Mouse (Mus musculus) hindbrain, postnatal 0 days (tissue): Measurements from ENCODE around the gene Tcf20. TPM values are rescaled to one million over a fixed set of nuclear protein-coding genes. Genes with fewer than 3 reads are reported as not detected.
A peak's percentile ranks its signal among the peaks of the same experiment; 100 is the strongest.

Source experiments
- ATAC-seq: fragments of 200-750 bp; cut with Nextera tagmentation; 2 replicates; pipeline ENCODE4 v1.8.0; 2017; ENCODE audit warnings: mild to moderate bottlenecking, moderate TSS enrichment, moderate library complexity
- DNase-seq: peaks from one replicate; pipeline ENCODE4 v3.0.0-alpha.2; 2015; ENCODE audit warnings: low spot score
- H3K27ac ChIP-seq: fragments of 300-500 bp; sonication (generic); 2 replicates; pipeline ENCODE4 v1.5.1; 2014; ENCODE audit warnings: mild to moderate bottlenecking
- H3K27me3 ChIP-seq: fragments of 300-500 bp; sonication (generic); 2 replicates; pipeline ENCODE4 v1.6.1; 2014; ENCODE audit warnings: low read length, mixed read lengths; ENCODE audit not compliant: insufficient read depth
- H3K36me3 ChIP-seq: fragments of 300-500 bp; sonication (generic); 2 replicates; pipeline ENCODE4 v1.6.1; 2014; ENCODE audit warnings: low read length, mixed read lengths; ENCODE audit not compliant: insufficient read depth
- H3K4me1 ChIP-seq: fragments of 300-500 bp; sonication (generic); 2 replicates; pipeline ENCODE4 v1.6.1; 2014; ENCODE audit warnings: antibody characterized with exemption, low read length, mixed read lengths; ENCODE audit not compliant: insufficient read depth
- H3K4me2 ChIP-seq: fragments of 300-500 bp; sonication (generic); 2 replicates; pipeline ENCODE4 v1.6.1; 2014; ENCODE audit warnings: low read depth, mild to moderate bottlenecking, low read length, moderate library complexity, mixed read lengths
- H3K4me3 ChIP-seq: fragments of 300-500 bp; sonication (generic); 2 replicates; pipeline ENCODE4 v1.5.1; 2014; ENCODE audit warnings: low read length
- H3K9ac ChIP-seq: fragments of 300-500 bp; sonication (generic); replicated peaks from 2 replicates; pipeline ENCODE4 v1.6.1; 2014; ENCODE audit warnings: mild to moderate bottlenecking, low read length, moderate library complexity, mixed read lengths
- H3K9me3 ChIP-seq: fragments of 300-500 bp; sonication (generic); 2 replicates; pipeline ENCODE4 v1.6.1; 2016; ENCODE audit warnings: low read length, mixed read lengths
- CTCF ChIP-seq: IDR thresholded peaks from 2 replicates; pipeline ENCODE4 v1.5.1; 2016; ENCODE audit warnings: antibody characterized with exemption, control low read depth, low read depth
- WGBS: fragments of 180-500 bp; shearing (Covaris S2); extraction: QIAGEN DNeasy Blood & Tissue Kit; methylation state at CpG from one replicate; pipeline ENCODE4 v1.1.7; 2014; 5-methylcytosine and 5-hydroxymethylcytosine counted together
- polyA plus RNA-seq: library from polyadenylated mRNA; unstranded; fragments of >200 nt; fragmentation: Nextera tagmentation; extraction: Ambion mirVana; gene quantifications from 2 replicates; pipeline ENCODE4 v1.2.1, GENCODE M21; 2015
- total RNA-seq: library from RNA; depleted of rRNA; stranded (reverse); fragments of >200 nt; gene quantifications from 2 replicates; pipeline ENCODE4 v1.2.3, GENCODE M21; 2014

The Tcf20 gene
- total and polyA plus RNA-seq, 2 experiments from 2014 or later, result 8.6 to 98.3 TPM

DNA sequence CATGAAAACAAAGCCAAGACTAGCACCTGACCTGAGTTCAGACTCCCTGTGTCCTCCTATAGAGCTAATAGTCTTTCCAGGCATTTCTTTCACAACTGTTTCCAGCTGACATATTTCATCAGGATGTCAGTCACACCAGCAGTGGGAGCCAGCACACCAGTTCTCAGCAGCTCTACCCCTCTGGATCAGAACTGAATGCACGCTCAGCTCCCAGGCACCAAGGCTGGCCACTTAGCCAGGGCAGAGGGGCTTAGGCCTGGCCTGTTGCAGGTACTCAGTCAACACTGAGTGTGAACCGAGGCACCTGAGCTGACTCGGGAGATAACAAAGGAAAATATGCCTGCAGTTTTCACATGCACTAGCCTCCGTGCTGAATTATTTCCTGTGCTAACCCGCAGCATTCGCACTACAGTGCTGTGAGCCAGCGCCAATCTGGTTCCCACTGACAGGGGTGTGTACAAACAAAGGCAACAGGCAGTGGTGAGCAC lies 81.1 kb downstream of the Tcf20 start:
- Histone ChIP-seq H3K27ac (no peak overlapping the region), H3K4me1 (peaks cover 22% of the 10 kb centered on the region), H3K9me3 (no peaks in the 10 kb centered on the region), H3K36me3 (no peaks in the 10 kb centered on the region), H3K9ac (no peak overlapping the region), H3K4me2 (no peak overlapping the region), H3K4me3 (no peak overlapping the region), H3K27me3 (no peaks in the 10 kb centered on the region)
- peak; percentile 58 for TF ChIP-seq CTCF
- DNase-seq (no peak), ATAC-seq (no peak)
- 54% methylated on average over 7 of the region's 7 CpGs for WGBS

DNA sequence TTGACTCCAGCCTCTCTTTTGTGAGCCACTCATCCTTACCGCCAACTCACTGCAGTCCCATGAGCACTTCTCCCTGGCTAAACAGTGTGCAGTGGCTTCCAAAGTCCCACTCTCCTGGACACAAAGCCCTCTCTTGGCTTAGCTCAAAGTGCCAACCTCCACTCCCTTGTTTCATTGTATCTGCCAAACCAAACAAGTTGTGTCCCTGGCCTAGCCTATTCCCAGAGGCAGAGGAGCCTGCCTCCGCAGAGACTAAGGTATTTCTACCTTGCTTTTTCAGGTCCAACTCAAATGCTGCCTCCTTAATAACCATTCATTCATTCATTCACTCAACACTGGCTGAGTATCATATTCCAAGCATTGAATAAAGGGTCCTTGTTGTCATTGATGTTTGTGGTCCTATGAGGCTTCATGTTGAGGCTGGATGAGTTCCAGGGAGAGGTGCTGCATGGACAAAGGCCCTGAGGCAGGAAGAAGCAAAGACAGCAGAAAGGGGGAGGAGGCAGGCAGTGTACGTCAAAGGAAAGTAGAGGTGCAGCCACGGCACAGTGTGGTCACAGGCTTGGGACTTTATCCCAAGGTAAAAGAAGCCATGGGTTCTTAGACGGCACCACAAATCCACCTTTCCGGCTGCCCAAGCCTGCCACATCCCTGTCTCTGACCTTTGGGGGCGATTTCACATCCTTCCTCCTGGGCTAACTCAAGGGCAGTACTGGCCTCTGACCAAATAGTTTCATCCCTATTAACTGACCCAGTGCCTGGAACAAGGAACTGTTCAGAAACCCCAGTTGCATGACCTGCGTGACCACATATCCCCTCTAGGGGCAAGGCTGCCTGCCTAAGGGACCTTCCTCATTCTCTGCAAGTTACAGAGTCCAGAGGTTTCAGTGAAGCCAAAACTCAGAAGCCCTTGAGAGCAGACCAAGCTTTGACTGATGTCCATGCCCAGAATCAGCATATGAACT lies 82.0 kb downstream of the Tcf20 start:
- Histone ChIP-seq H3K27ac (no peak overlapping the region), H3K36me3 (no peaks in the 10 kb centered on the region), H3K4me2 (no peak overlapping the region), H3K4me1 (peaks cover 18% of the 10 kb centered on the region), H3K9me3 (no peaks in the 10 kb centered on the region), H3K4me3 (no peak overlapping the region), H3K9ac (no peak overlapping the region), H3K27me3 (no peaks in the 10 kb centered on the region)
- TF ChIP-seq CTCF, result 0 out of 2 replicates have a peak, but pooled peaks have one; percentile 10
- ATAC-seq, result no peak
- no peak for DNase-seq
- WGBS, result 68% methylated on average over 8 of the region's 8 CpGs

DNA sequence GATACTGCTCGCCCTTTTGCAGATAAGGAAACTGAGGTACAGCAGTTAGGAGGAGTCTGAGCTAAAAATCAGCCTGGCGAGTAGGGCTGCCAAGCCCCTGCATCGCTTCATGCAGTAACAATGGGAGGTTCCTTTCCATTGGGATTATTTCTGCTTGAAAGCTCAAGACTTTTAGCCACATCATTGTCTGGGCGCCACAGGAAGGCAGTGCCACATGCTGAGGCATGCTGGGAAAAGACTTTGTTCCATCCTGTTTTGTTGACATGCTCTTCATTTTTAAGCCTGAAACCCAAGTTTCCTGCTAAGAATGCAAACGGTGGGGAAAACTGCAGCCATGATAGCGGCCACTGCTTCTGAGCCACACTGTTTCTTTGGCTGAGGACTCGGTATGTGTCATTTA lies 83.1 kb downstream of the Tcf20 start:
- 16% methylated on average over 7 of the region's 7 CpGs for WGBS
- no peak for DNase-seq
- Histone ChIP-seq H3K27me3 (no peaks in the 10 kb centered on the region), H3K36me3 (no peaks in the 10 kb centered on the region), H3K4me1 (peaks cover 22% of the 10 kb centered on the region), H3K9me3 (no peaks in the 10 kb centered on the region), H3K27ac (no peak overlapping the region), H3K4me3 (no peak overlapping the region), H3K4me2 (no peak overlapping the region), H3K9ac (no peak overlapping the region)
- ATAC-seq, result no peak
- no peak for TF ChIP-seq CTCF

DNA sequence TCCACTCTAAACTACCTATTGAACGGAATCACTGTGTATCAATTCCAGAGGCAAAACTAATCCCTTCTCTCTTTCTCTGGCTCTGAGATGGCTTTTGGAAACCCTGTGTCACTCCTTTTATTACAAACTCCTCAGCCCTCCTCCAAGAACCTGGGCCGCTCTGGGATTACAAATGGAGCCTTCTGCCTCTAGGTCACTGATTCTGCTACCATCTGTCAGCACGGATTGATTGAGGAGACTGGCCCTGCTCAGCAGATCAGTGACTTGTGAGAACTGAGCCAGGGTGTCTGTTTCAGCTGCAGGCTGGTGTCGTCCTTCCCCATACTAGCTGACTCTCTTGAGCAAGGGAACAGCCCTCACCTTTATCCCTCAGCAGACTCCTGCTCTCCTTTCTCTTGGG lies 85.2 kb downstream of the Tcf20 start:
- peaks cover 27% of the 10 kb centered on the region for H3K4me1 ChIP-seq

DNA sequence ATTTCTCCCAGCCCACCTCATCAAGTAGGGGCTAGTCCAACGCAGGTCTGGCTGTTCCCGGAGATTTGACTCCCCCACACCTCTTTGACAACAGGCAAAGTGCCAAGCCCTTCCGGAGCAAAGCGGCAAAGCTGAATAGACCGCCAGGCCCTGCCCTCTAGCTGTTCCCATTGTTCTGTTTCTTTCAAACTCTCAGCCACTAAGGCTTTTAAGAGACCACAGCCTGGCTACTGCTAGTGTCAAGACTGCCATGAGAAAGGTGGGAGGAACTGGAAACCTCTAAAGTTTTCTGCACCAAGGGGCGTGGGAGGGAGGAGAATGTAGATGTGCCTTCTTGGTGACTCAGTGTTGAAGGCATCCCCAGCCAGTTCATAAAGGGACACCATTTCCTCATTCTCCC lies 86.4 kb downstream of the Tcf20 start:
- Histone ChIP-seq H3K36me3 (no peaks in the 10 kb centered on the region), H3K9me3 (no peaks in the 10 kb centered on the region), H3K4me1 (peaks cover 27% of the 10 kb centered on the region), H3K27me3 (no peaks in the 10 kb centered on the region), H3K4me2 (no peak overlapping the region), H3K4me3 (no peak overlapping the region), H3K9ac (no peak overlapping the region), H3K27ac (no peak overlapping the region)
- ATAC-seq (no peak), DNase-seq (peak; percentile 50)
- TF ChIP-seq CTCF, result no peak
- WGBS, result 16% methylated on average over 6 of the region's 6 CpGs

More for the DNA sequence above, 85.2 kb downstream of the Tcf20 start:
- Histone ChIP-seq H3K9me3 (no peaks in the 10 kb centered on the region), H3K27me3 (no peaks in the 10 kb centered on the region), H3K36me3 (no peaks in the 10 kb centered on the region), H3K4me2 (no peak overlapping the region), H3K27ac (no peak overlapping the region), H3K4me3 (no peak overlapping the region), H3K9ac (no peak overlapping the region)
- ATAC-seq (no peak), DNase-seq (no peak)
- no peak for TF ChIP-seq CTCF
- 35% methylated on average over 4 of the region's 4 CpGs for WGBS

GRCm38 (mm10) chr15:82900331-82900730 lies 87.3 kb downstream of the Tcf20 start:
- Histone ChIP-seq H3K9ac (no peak overlapping the region), H3K4me2 (peak overlapping the region; percentile 99; the same call in 1 of the 2 replicates), H3K27ac (no peak overlapping the region; the same call in 1 of the 2 replicates), H3K27me3 (no peaks in the 10 kb centered on the region), H3K9me3 (no peaks in the 10 kb centered on the region), H3K4me3 (no peak overlapping the region), H3K4me1 (peaks cover 23% of the 10 kb centered on the region), H3K36me3 (no peaks in the 10 kb centered on the region)
- WGBS, result 37% methylated on average over 3 of the region's 3 CpGs
- TF ChIP-seq CTCF, result no peak
- ATAC-seq (no peak), DNase-seq (no peak)
